ENCODE assay signal across 16 mouse cellular contexts in the genomic region with DNA sequence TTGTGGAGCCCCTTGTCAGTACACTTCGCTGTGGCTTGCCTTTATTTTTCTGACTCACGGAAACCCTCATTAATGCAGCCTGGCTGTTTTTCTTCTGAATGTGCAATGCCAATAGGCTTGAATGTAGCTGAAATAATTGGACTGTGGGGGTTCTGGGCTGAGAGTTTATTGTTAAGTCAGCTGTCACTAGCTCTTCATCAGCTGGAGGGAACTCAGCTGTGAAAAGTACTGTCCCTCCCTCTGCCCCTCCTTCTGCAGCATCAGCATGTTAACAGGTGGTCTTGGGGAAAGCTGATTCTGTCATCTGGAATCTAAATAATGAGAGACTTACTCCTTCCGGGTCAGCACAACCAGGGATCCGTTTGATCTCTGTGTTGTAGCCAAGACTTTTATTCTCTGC.
DNase-seq lines count a peak whose midpoint lies in the region; ATAC-seq and TF ChIP-seq lines count a peak whose summit lies in the region.
"Had no signal": no experiment of that assay in that cellular context is flagged by ENCODE, and none has a peak within 500 bp of the region (broad histone marks: within the 10 kb centered on the region; RNA-seq: fewer than 3 reads in every experiment).

No protein-coding gene starts in this region.

- no peak overlapping the region for H3K9ac ChIP-seq in forebrain, postnatal 0 days
- H3K9ac ChIP-seq: limb, embryonic 12.5 days had no signal

- TF ChIP-seq POLR2A in cerebellum, adult 2 months (IDR thresholded peaks at IDR 0.05; ENCODE audit: borderline replicate concordance, insufficient read depth, low read length), result no peak

- no peaks in the 10 kb centered on the region for H3K36me3 ChIP-seq in forebrain, postnatal 0 days (ENCODE audit: insufficient read depth)
- H3K36me3 ChIP-seq: limb, embryonic 12.5 days had no signal

- peak; percentile 51 to 54 for DNase-seq in cerebellum, postnatal 10 days
- DNase-seq in cerebellum, adult 2 months, result no peak
- DNase-seq in left cerebral cortex, postnatal 4 days, result peak; percentile 41
- no peak for DNase-seq in left cerebral cortex, postnatal 10 days (ENCODE audit: extremely low spot score in 1 of 2, low spot score in 2 of 2)
- no peak for DNase-seq in forebrain, postnatal 0 days
- peak; percentile 92 for DNase-seq in retina, embryonic 14.5 days (ENCODE audit: low spot score)
- no peak for DNase-seq in spleen, adult 18-20 months
- no peak for DNase-seq in left cerebral cortex, adult 8-10 months (ENCODE audit: low spot score in 2 of 2)
- DNase-seq: cerebellum, adult 18-20 months; gastrocnemius, postnatal 36 days; kidney, postnatal 36 days; layer of hippocampus, postnatal 36 days; thymus, postnatal 36 days had no signal

- intact Hi-C loops in left cerebral cortex, postnatal 4 days (cut with DNase I), result no loop called here
- intact Hi-C loops in left cerebral cortex, postnatal 10 days (cut with DNase I), result no loop called here

- H3K27me3 ChIP-seq in cerebellum, adult 2 months (ENCODE audit: control insufficient read depth, insufficient read depth, low read length), result peaks cover 2% of the 10 kb centered on the region; the same call in 1 of the 2 replicates
- H3K27me3 ChIP-seq in forebrain, postnatal 0 days (ENCODE audit: insufficient read depth, low read length), result no peaks in the 10 kb centered on the region
- H3K27me3 ChIP-seq: CH12.LX; limb, embryonic 12.5 days had no signal

- peak; percentile 56 for ATAC-seq in forebrain, postnatal 0 days
- ATAC-seq: Patski had no signal

- H3K9me3 ChIP-seq in forebrain, postnatal 0 days (ENCODE audit: low read length), result no peaks in the 10 kb centered on the region
- H3K9me3 ChIP-seq: limb, embryonic 12.5 days had no signal

- TF ChIP-seq CTCF in cerebellum, adult 2 months (IDR thresholded peaks at IDR 0.05; ENCODE audit: borderline replicate concordance, insufficient read depth, low read depth, low read length), result no peak
- TF ChIP-seq CTCF in forebrain, postnatal 0 days (IDR thresholded peaks at IDR 0.05; ENCODE audit: low read depth), result no peak

- H3K4me2 ChIP-seq in forebrain, postnatal 0 days (ENCODE audit: low read depth), result no peak overlapping the region
- H3K4me2 ChIP-seq: limb, embryonic 12.5 days had no signal

- WGBS in cerebellum, adult 2 months, result 51% methylated on average over 4 of the region's 4 CpGs
- WGBS in forebrain, postnatal 0 days, result 17% methylated on average over 4 of the region's 4 CpGs

- H3K4me1 ChIP-seq in cerebellum, adult 2 months (ENCODE audit: control insufficient read depth, insufficient read depth, low read length), result peaks cover 15% of the 10 kb centered on the region
- H3K4me1 ChIP-seq in forebrain, postnatal 0 days (ENCODE audit: insufficient read depth), result no peaks in the 10 kb centered on the region
- H3K4me1 ChIP-seq: limb, embryonic 12.5 days had no signal

- no peak overlapping the region for H3K4me3 ChIP-seq in cerebellum, adult 2 months (replicated peaks; ENCODE audit: insufficient read depth, low read depth, low read length)
- no peak overlapping the region for H3K4me3 ChIP-seq in forebrain, postnatal 0 days (ENCODE audit: low read depth, low read length)
- H3K4me3 ChIP-seq: limb, embryonic 12.5 days had no signal

- H3K27ac ChIP-seq in cerebellum, adult 2 months (ENCODE audit: insufficient read depth, low read length), result no peak overlapping the region
- no peak overlapping the region for H3K27ac ChIP-seq in forebrain, postnatal 0 days (ENCODE audit: low read depth, low read length)
- H3K27ac ChIP-seq: limb, embryonic 12.5 days had no signal

Comparison
In these comparisons a context has a peak if more than half of its experiments do, and no peak if none do; other contexts are left out.
1. DNase-seq: peak in cerebellum, postnatal 10 days (2 of 2), left cerebral cortex, postnatal 4 days (single experiment) and retina, embryonic 14.5 days (single experiment); none in cerebellum, adult 2 months (0 of 2), left cerebral cortex, postnatal 10 days (0 of 2), forebrain, postnatal 0 days (single experiment), spleen, adult 18-20 months (0 of 2) and left cerebral cortex, adult 8-10 months (0 of 2).